Mouse (Mus musculus) neural tube, embryonic 10.5 days (tissue): ENCODE data around the gene Dscam.

Experiments
- DNase-seq: peaks from one replicate; pipeline ENCODE4 v3.0.0-alpha.2; 2017; ENCODE audit warnings: low spot score; ENCODE audit errors: extremely low spot score

Dscam gene

GRCm38 (mm10) chr16:96945468-96946302, 224.9 kb downstream of the Dscam start:
- DNase-seq, result no peak

- no peak for DNase-seq
These were observed 226.9 kb downstream of the Dscam start for GRCm38 (mm10) chr16:96943648-96944047.

GRCm38 (mm10) chr16:96934795-96935194, 235.8 kb downstream of the Dscam start:
- DNase-seq, result no peak

GRCm38 (mm10) chr16:96932211-96932610, 238.3 kb downstream of the Dscam start:
- no peak for DNase-seq

- DNase-seq, result no peak
These were observed 238.8 kb downstream of the Dscam start for GRCm38 (mm10) chr16:96931771-96932170.

GRCm38 (mm10) chr16:96928011-96928410, 242.5 kb downstream of the Dscam start:
- no peak for DNase-seq

GRCm38 (mm10) chr16:96927408-96927807, 243.1 kb downstream of the Dscam start:
- no peak for DNase-seq

- no peak for DNase-seq
These were observed 243.6 kb downstream of the Dscam start for GRCm38 (mm10) chr16:96926977-96927376.

GRCm38 (mm10) chr16:96923941-96924340, 246.6 kb downstream of the Dscam start:
- no peak for DNase-seq

- no peak for DNase-seq
These were observed 256.1 kb downstream of the Dscam start for GRCm38 (mm10) chr16:96914495-96914894.

GRCm38 (mm10) chr16:96912836-96913235, 257.7 kb downstream of the Dscam start:
- no peak for DNase-seq

GRCm38 (mm10) chr16:96912103-96912502, 258.4 kb downstream of the Dscam start:
- no peak for DNase-seq

GRCm38 (mm10) chr16:96910405-96911164, 260.0 kb downstream of the Dscam start:
- no peak for DNase-seq

GRCm38 (mm10) chr16:96907818-96908217, 262.7 kb downstream of the Dscam start:
- no peak for DNase-seq

GRCm38 (mm10) chr16:96907081-96907480, 263.5 kb downstream of the Dscam start:
- no peak for DNase-seq

- no peak for DNase-seq
These were observed 263.9 kb downstream of the Dscam start for GRCm38 (mm10) chr16:96906630-96907029.

- no peak for DNase-seq
These were observed 265.8 kb downstream of the Dscam start for GRCm38 (mm10) chr16:96904761-96905160.

- DNase-seq, result peak; percentile 32
These were observed 266.2 kb downstream of the Dscam start for GRCm38 (mm10) chr16:96904359-96904758.

- DNase-seq, result no peak
These were observed 268.0 kb downstream of the Dscam start for GRCm38 (mm10) chr16:96902596-96902995.

GRCm38 (mm10) chr16:96901234-96902014, 269.1 kb downstream of the Dscam start:
- DNase-seq, result no peak

- DNase-seq, result no peak
These were observed 271.2 kb downstream of the Dscam start for GRCm38 (mm10) chr16:96899329-96899728.
